Mouse (Mus musculus): ENCODE results near the gene Tmsb15a. TPM values are rescaled to one million over a fixed set of nuclear protein-coding genes. Genes with fewer than 3 reads are reported as not detected.

The Tmsb15a gene
- polyA plus RNA-seq, 1 experiment from 2014 or later, result not detected

DNA sequence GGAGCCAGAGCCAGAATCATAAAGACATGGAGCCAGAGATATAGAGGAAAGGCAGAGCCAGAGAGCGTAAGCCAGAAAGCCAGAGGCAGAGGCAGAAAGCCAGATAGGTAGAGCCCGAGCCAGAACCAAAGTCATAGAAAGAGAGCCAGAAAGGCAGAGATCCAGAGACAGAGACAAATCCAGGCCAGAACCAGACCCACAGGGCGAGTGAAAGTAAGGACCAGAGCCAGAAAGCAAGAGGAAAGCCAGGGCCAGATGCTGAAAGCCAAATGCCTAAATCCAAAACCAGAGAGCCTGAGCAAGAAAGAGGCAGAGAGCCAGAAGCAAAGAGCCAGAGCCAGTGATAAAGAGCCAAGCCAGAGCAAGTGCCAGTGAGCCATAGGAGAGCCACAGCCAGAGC lies 37.3 kb downstream of the Tmsb15a start:
- TF ChIP-seq CTCF (IDR thresholded peaks at IDR 0.05; ENCODE audit: low read depth), result no peak
- Histone ChIP-seq H3K4me3 (ENCODE audit: low read depth, low read length) (no peak overlapping the region), H3K9ac (ENCODE audit: low read depth, low read length) (no peak overlapping the region), H3K27me3 (replicated peaks; ENCODE audit: control insufficient read depth, insufficient read depth, low read length) (no peaks in the 10 kb centered on the region), H3K4me2 (replicated peaks; ENCODE audit: low read depth) (no peak overlapping the region), H3K4me1 (replicated peaks; ENCODE audit: control insufficient read depth, insufficient read depth, low read length) (no peaks in the 10 kb centered on the region), H3K36me3 (ENCODE audit: control insufficient read depth, insufficient read depth) (no peaks in the 10 kb centered on the region), H3K9me3 (ENCODE audit: control insufficient read depth) (no peaks in the 10 kb centered on the region), H3K27ac (ENCODE audit: low read depth, low read length) (no peak overlapping the region)
- no peak for ATAC-seq
- 72% methylated on average over 3 of the region's 3 CpGs for WGBS

GRCm38 (mm10) chrX:135681858-135682257 lies 43.2 kb downstream of the Tmsb15a start:
- H3K27me3 ChIP-seq (replicated peaks; ENCODE audit: control insufficient read depth, insufficient read depth, low read length), result no peaks in the 10 kb centered on the region
- H3K4me3 ChIP-seq (ENCODE audit: low read depth, low read length), result no peak overlapping the region
- no peak for TF ChIP-seq CTCF (IDR thresholded peaks at IDR 0.05; ENCODE audit: low read depth)
- no peaks in the 10 kb centered on the region for H3K36me3 ChIP-seq (ENCODE audit: control insufficient read depth, insufficient read depth)
- no peak overlapping the region for H3K4me2 ChIP-seq (replicated peaks; ENCODE audit: low read depth)
- H3K4me1 ChIP-seq (replicated peaks; ENCODE audit: control insufficient read depth, insufficient read depth, low read length), result no peaks in the 10 kb centered on the region
- H3K27ac ChIP-seq (ENCODE audit: low read depth, low read length), result no peak overlapping the region
- no peak overlapping the region for H3K9ac ChIP-seq (ENCODE audit: low read depth, low read length)
- H3K9me3 ChIP-seq (ENCODE audit: control insufficient read depth), result no peaks in the 10 kb centered on the region
- 70% methylated on average over 2 of the region's 2 CpGs for WGBS
- no peak for ATAC-seq

Small RNA genes lying within 50 kb of the gene (microRNA-seq; reads per million reads assigned to microRNA genes)
- not detected for gene Mir7646

Other genes with a start within 250 kb of the Tmsb15a start
- not detected in 2 replicates for gene AV320801, start 230.7 kb downstream of the Tmsb15a start, polyA plus RNA-seq (2015; fragmentation: Nextera tagmentation; extraction: Ambion mirVana)
- 0.80 and 0.90 TPM in 2 replicates for gene Nxf7, start 126.5 kb downstream of the Tmsb15a start, polyA plus RNA-seq (2015; fragmentation: Nextera tagmentation; extraction: Ambion mirVana)
- gene Prame, start 97.6 kb downstream of the Tmsb15a start, polyA plus RNA-seq (2015; fragmentation: Nextera tagmentation; extraction: Ambion mirVana), result not detected in 2 replicates
- gene Tcp11x2, start 31.5 kb downstream of the Tmsb15a start, polyA plus RNA-seq (2015; fragmentation: Nextera tagmentation; extraction: Ambion mirVana), result not detected in 2 replicates
- 4.3 and 4.8 TPM in 2 replicates for gene Armcx5, start 17.5 kb upstream of the Tmsb15a start, polyA plus RNA-seq (2015; fragmentation: Nextera tagmentation; extraction: Ambion mirVana)
- gene Gprasp1, start 17.5 kb upstream of the Tmsb15a start, polyA plus RNA-seq (2015; fragmentation: Nextera tagmentation; extraction: Ambion mirVana), result 11.0 and 12.5 TPM in 2 replicates
- 9.2 and 10.0 TPM in 2 replicates for gene Bhlhb9, start 72.3 kb upstream of the Tmsb15a start, polyA plus RNA-seq (2015; fragmentation: Nextera tagmentation; extraction: Ambion mirVana)
- 4.7 and 5.6 TPM in 2 replicates for gene Gprasp2, start 113.8 kb upstream of the Tmsb15a start, polyA plus RNA-seq (2015; fragmentation: Nextera tagmentation; extraction: Ambion mirVana)